Mouse (Mus musculus) B cell, adult 67 days (primary cell): ENCODE results near the gene Olfr1293-ps. TPM values are rescaled to one million over a fixed set of nuclear protein-coding genes. Genes with fewer than 3 reads are reported as not detected.

Experiments
- total RNA-seq, 2 experiments: library from RNA; stranded (reverse); gene quantifications; 4 replicates each; pipeline ENCODE4 v1.2.4; 2023

Gene Olfr1293-ps
- not detected for total RNA-seq

GRCm38 (mm10) chr2:111524903-111525302, at the start of gene Olfr1293-ps:
Gene Olfr1293-ps, plus strand, starts transcription at chr2:111525203.

GRCm38 (mm10) chr2:111480519-111480918, 44.5 kb upstream of the Olfr1293-ps start, which contains the start of gene Olfr1289:
Gene Olfr1289, plus strand, starts transcription at chr2:111480819.

GRCm38 (mm10) chr2:111493729-111494128, 31.3 kb upstream of the Olfr1293-ps start, which contains the start of gene Olfr1290:
Gene Olfr1290, minus strand, starts transcription at chr2:111493829.

GRCm38 (mm10) chr2:111496880-111497279, 28.1 kb upstream of the Olfr1293-ps start, which contains the start of gene Olfr1291-ps1:
Gene Olfr1291-ps1, plus strand, starts transcription at chr2:111497180.

GRCm38 (mm10) chr2:111540191-111540590, 15.2 kb downstream of the Olfr1293-ps start, which contains the start of gene Olfr1294:
Gene Olfr1294, minus strand, starts transcription at chr2:111540291.

GRCm38 (mm10) chr2:111569581-111569980, 44.6 kb downstream of the Olfr1293-ps start, which contains the start of gene Olfr1295:
Gene Olfr1295, minus strand, starts transcription at chr2:111569681.

Other genes starting within 250 kb of the Olfr1293-ps start
- not detected for gene Olfr1278, start 235.1 kb upstream of the Olfr1293-ps start, total RNA-seq
- gene Olfr1279, start 224.6 kb upstream of the Olfr1293-ps start, total RNA-seq, result not detected
- not detected for gene Olfr1280, start 211.2 kb upstream of the Olfr1293-ps start, total RNA-seq
- not detected for gene Olfr1281, start 198.7 kb upstream of the Olfr1293-ps start, total RNA-seq
- not detected for gene Olfr1282, start 189.1 kb upstream of the Olfr1293-ps start, total RNA-seq
- not detected for gene Olfr1283, start 158.4 kb upstream of the Olfr1293-ps start, total RNA-seq
- gene Olfr1284, start 149.7 kb upstream of the Olfr1293-ps start, total RNA-seq, result not detected
- not detected for gene Olfr1286, start 102.1 kb upstream of the Olfr1293-ps start, total RNA-seq
- gene Olfr1287, start 76.1 kb upstream of the Olfr1293-ps start, total RNA-seq, result not detected
- not detected for gene Olfr1288, start 51.1 kb upstream of the Olfr1293-ps start, total RNA-seq
- gene Olfr1289, start 44.4 kb upstream of the Olfr1293-ps start, total RNA-seq, result not detected
- gene Olfr1290, start 31.4 kb upstream of the Olfr1293-ps start, total RNA-seq, result not detected
- gene Olfr1291-ps1, start 28.0 kb upstream of the Olfr1293-ps start, total RNA-seq, result not detected
- not detected for gene Olfr1294, start 15.1 kb downstream of the Olfr1293-ps start, total RNA-seq
- not detected for gene Olfr1295, start 44.5 kb downstream of the Olfr1293-ps start, total RNA-seq
- gene Olfr1297, start 101.3 kb downstream of the Olfr1293-ps start, total RNA-seq, result not detected
- gene Olfr1298, start 124.0 kb downstream of the Olfr1293-ps start, total RNA-seq, result not detected
- not detected for gene Olfr1299, start 136.2 kb downstream of the Olfr1293-ps start, total RNA-seq
- not detected for gene Olfr1301, start 225.8 kb downstream of the Olfr1293-ps start, total RNA-seq